Mouse (Mus musculus) embryonic facial prominence, embryonic 11.5 days (tissue): ENCODE measurements around the gene Arhgap27. TPM values are rescaled to one million over a fixed set of nuclear protein-coding genes. Genes with fewer than 3 reads are reported as not detected.

Experiments used
- ATAC-seq: fragments of 200-750 bp; cut with Nextera tagmentation; replicated peaks from 2 replicates; pipeline ENCODE4 v1.8.0; 2017; ENCODE audit warnings: low read depth; ENCODE audit not compliant: insufficient number of reproducible peaks, low FRiP score, low TSS enrichment
- DNase-seq: peaks from one replicate; pipeline ENCODE4 v3.0.0-alpha.2; 2015; ENCODE audit warnings: low spot score
- H3K27ac ChIP-seq: fragments of 300-500 bp; sonication (generic); replicated peaks from 2 replicates; pipeline ENCODE4 v1.5.1; 2014; ENCODE audit warnings: mild to moderate bottlenecking, low read depth, low read length, control low read depth
- H3K27me3 ChIP-seq: fragments of 300-500 bp; sonication (generic); 2 replicates; pipeline ENCODE4 v1.6.1; 2014; ENCODE audit warnings: mild to moderate bottlenecking, low read length, moderate library complexity, mixed read lengths; ENCODE audit not compliant: control insufficient read depth, insufficient read depth
- H3K36me3 ChIP-seq: fragments of 300-500 bp; sonication (generic); replicated peaks from 2 replicates; pipeline ENCODE4 v1.6.1; 2014; ENCODE audit warnings: low read depth, mild to moderate bottlenecking, low read length, moderate library complexity, mixed read lengths; ENCODE audit not compliant: control insufficient read depth, insufficient read depth
- H3K4me1 ChIP-seq: fragments of 300-500 bp; sonication (generic); 2 replicates; pipeline ENCODE4 v1.6.1; 2014; ENCODE audit warnings: low read length, mixed read lengths; ENCODE audit not compliant: control insufficient read depth, insufficient read depth
- H3K4me2 ChIP-seq: fragments of 300-500 bp; sonication (generic); 2 replicates; pipeline ENCODE4 v1.6.1; 2014; ENCODE audit warnings: low read depth, mild to moderate bottlenecking, control low read depth, low read length, moderate library complexity
- H3K4me3 ChIP-seq: fragments of 300-500 bp; sonication (generic); 2 replicates; pipeline ENCODE4 v1.5.1; 2014; ENCODE audit warnings: low read depth, low read length, control low read depth
- H3K9ac ChIP-seq: fragments of 300-500 bp; sonication (generic); replicated peaks from 2 replicates; pipeline ENCODE4 v1.6.1; 2014; ENCODE audit warnings: mild to moderate bottlenecking, control low read depth, low read length
- H3K9me3 ChIP-seq: fragments of 300-500 bp; sonication (generic); replicated peaks from 2 replicates; pipeline ENCODE4 v1.6.1; 2016; ENCODE audit warnings: mild to moderate bottlenecking, low read length, inconsistent platforms, mixed read lengths; ENCODE audit not compliant: control insufficient read depth
- WGBS: fragments of 180-500 bp; shearing (Covaris S2); extraction: QIAGEN DNeasy Blood & Tissue Kit; methylation state at CpG from one replicate; pipeline ENCODE4 v1.1.7; 2014; 5-methylcytosine and 5-hydroxymethylcytosine counted together
- polyA plus RNA-seq: library from polyadenylated mRNA; unstranded; fragments of >200 nt; fragmentation: Nextera tagmentation; extraction: Ambion mirVana; gene quantifications from 2 replicates; pipeline ENCODE4 v1.2.1, GENCODE M21; 2014

Gene Arhgap27
- polyA plus RNA-seq, 1 experiment from 2014 or later: 2.9 TPM

DNA sequence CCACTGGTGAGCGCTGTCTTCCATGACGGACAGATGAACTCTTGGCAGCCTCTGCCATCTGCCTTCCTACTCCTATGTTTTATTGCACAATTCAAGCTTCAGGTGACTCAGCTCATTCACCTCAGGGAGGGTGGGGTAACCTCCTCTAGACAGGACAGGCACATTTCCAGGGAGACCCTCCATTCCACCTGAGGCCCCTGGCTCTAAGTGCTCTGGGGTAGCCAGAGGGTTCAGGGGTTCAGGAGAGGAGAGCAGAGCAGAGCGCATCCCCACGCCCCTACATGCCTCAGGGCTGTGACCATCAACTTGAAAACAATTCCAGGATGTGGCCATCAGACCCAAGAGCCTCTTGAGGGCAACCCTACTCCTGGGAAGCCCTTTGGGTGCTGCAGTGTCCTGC, 2.0 kb upstream of the Arhgap27 start:
- peaks cover 40% of the 10 kb centered on the region for H3K27me3 ChIP-seq
- H3K9me3 ChIP-seq: no peaks in the 10 kb centered on the region
- no peak overlapping the region for H3K4me3 ChIP-seq
- WGBS: 83% methylated on average over 4 of the region's 4 CpGs
- no peak overlapping the region for H3K4me2 ChIP-seq
- peaks cover 7% of the 10 kb centered on the region for H3K4me1 ChIP-seq
- no peak overlapping the region for H3K27ac ChIP-seq
- DNase-seq (no peak), ATAC-seq (no peak)
- H3K9ac ChIP-seq: no peak overlapping the region
- no peaks in the 10 kb centered on the region; the same call in 1 of the 2 replicates for H3K36me3 ChIP-seq

DNA sequence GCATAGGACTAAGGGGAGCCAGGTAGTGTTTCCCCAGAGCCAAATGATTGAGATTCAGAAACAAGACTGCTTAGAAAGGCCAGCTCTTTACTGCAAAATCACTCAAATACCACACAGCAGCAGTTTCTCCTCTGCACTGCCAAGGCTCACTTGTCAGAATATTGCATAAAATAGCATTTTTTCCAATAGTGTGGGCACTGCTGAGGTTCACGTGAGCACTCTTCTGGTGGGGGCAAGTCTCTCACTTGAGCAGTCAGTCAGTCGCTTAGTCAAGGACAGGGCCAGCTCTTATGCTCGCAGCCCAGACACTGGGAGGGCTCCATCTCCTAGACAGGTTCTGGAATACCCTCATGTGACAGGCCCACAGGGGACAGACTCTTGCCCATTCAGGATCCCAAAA, 1.5 kb upstream of the Arhgap27 start:
- Histone ChIP-seq H3K4me1 (peaks cover 9% of the 10 kb centered on the region), H3K36me3 (no peaks in the 10 kb centered on the region; the same call in 1 of the 2 replicates), H3K27me3 (peaks cover 44% of the 10 kb centered on the region), H3K27ac (no peak overlapping the region), H3K9me3 (no peaks in the 10 kb centered on the region), H3K9ac (no peak overlapping the region), H3K4me3 (no peak overlapping the region), H3K4me2 (no peak overlapping the region)
- DNase-seq: no peak
- WGBS: 82% methylated on average over 3 of the region's 3 CpGs
- ATAC-seq: no peak

DNA sequence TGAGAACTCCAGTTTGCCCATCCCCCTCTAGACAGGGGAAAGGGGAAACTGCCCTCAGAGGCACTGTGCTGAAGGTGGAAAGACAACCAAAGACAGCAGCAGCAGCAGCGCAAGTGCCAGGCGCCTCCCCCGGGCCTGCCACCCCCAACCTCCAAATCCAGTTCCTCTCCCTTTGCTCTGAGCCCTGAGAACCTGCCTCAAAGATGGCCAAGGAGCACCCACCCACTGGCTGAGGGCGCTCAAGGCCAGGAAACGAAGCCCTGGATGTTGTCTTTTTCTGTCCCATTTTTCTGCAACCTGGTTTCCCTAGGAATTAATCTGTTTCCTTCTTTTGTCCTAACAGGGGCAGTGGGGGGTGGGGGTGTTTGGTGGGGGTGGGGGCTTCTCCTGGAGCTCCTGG, 843 bp upstream of the Arhgap27 start:
- no peak for ATAC-seq
- H3K27me3 ChIP-seq: peaks cover 48% of the 10 kb centered on the region
- WGBS: 38% methylated on average over 5 of the region's 5 CpGs
- no peaks in the 10 kb centered on the region; the same call in 1 of the 2 replicates for H3K36me3 ChIP-seq
- H3K9ac ChIP-seq: no peak overlapping the region
- no peaks in the 10 kb centered on the region for H3K9me3 ChIP-seq
- no peak overlapping the region for H3K4me2 ChIP-seq
- H3K4me1 ChIP-seq: peaks cover 12% of the 10 kb centered on the region
- H3K4me3 ChIP-seq: no peak overlapping the region
- no peak for DNase-seq
- H3K27ac ChIP-seq: no peak overlapping the region

DNA sequence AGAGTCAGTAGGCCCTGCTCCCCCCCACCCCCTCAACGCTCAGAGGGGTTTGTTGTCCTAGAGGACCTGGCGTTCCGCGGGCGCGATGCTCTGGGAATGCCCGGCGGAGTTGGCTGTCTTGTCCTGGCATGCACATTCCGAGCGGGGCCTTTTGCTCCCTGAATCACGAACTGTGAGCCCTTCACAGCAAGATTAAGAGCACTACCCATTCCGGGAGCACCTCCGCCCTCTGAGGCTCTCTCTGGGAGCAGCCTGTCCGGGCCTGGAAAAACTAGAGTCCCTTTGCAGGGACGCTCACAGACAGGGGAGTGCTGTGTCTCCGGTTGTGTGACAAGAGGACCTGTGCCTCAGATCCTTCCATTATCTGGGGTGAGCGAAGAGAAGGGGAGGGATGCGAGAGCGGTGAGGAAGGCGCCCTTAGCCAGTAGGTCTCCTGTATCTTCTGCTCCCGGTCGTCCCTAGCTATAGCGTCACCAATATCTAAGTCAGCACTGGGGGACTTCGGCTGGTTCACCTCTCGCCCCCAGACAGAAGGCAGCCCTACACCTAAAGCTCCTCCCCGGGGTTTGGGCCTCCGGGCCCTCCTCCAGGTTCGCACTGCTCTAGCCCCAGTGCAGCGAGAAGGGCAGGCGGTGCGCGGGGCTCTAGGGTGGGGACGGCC, 841 bp downstream of the Arhgap27 start:
- H3K36me3 ChIP-seq: no peaks in the 10 kb centered on the region; the same call in 1 of the 2 replicates
- H3K4me3 ChIP-seq: peak overlapping the region; percentile 30
- peak overlapping the region; percentile 46 for H3K9ac ChIP-seq
- H3K27me3 ChIP-seq: peaks cover 50% of the 10 kb centered on the region
- H3K9me3 ChIP-seq: no peaks in the 10 kb centered on the region
- peaks cover 13% of the 10 kb centered on the region for H3K4me1 ChIP-seq
- peak overlapping the region; percentile 55 for H3K4me2 ChIP-seq
- under 1% methylated on average over 32 of the region's 33 CpGs for WGBS
- DNase-seq (peak; percentile 48), ATAC-seq (no peak)
- 0 out of 2 replicates have a peak overlapping the region, but pooled peaks have one; percentile 20 for H3K27ac ChIP-seq

DNA sequence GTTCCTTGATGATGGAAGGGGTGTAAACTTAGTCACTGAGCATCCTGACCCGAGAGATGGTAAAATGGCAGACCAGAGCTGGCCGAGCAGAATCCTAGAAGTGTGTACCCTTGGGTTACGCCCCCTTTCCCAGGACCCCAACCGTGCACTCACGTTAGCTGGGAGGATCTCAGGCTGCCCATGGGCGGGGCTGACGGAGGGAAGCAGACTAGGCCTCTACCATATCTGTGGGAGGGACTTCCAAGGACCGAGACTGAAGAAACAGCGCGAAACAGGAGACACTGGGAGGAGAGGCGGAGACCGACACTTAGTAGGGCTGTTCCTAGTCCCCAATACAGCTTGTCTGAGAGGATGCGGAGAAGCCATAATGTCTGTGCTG, 1.4 kb downstream of the Arhgap27 start:
- ATAC-seq (no peak), DNase-seq (peak; percentile 69)
- Histone ChIP-seq H3K4me3 (peak overlapping the region; percentile 30), H3K36me3 (no peaks in the 10 kb centered on the region; the same call in 1 of the 2 replicates), H3K4me2 (peak overlapping the region; percentile 55), H3K9me3 (no peaks in the 10 kb centered on the region), H3K27ac (no peak overlapping the region), H3K4me1 (peaks cover 13% of the 10 kb centered on the region), H3K27me3 (peaks cover 50% of the 10 kb centered on the region), H3K9ac (no peak overlapping the region)
- 3% methylated on average over 13 of the region's 13 CpGs for WGBS

DNA sequence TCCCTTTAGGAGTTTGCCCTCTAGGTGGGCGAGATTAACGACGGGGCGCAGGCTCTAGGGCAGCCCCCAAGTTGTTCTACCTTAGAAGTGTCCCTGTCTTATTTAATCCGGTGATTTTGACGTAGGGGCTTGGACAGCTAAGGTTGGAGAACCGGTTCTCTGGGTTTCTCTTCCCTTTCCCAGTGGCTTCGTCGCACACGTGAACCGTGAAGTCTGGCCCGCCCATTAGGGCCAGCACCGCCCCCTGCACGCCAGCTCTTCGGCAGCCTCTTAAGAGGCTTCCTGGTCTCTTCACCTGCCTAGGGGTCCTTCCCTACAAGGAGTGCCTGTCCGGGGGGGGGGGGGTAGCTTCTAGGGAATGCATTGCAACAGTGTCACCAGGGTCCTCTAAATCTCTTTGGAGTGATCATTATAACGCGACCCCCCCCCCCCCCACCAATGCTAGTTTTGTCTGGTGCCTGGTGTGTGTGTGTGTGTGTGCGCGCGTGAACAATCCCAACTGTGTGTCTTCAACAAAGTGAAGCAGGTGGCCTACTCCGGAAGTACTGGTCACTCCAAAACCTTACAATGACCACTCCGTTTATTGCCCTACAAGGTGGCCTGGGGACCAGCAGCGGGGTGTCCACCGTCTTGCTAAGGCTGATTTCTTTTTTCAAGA, 2.0 kb downstream of the Arhgap27 start:
- Histone ChIP-seq H3K9ac (no peak overlapping the region), H3K4me1 (peaks cover 13% of the 10 kb centered on the region), H3K4me3 (peak overlapping the region; percentile 10), H3K9me3 (no peaks in the 10 kb centered on the region), H3K27me3 (peaks cover 50% of the 10 kb centered on the region), H3K27ac (no peak overlapping the region), H3K36me3 (no peaks in the 10 kb centered on the region; the same call in 1 of the 2 replicates), H3K4me2 (no peak overlapping the region; the same call in 1 of the 2 replicates)
- ATAC-seq (0 out of 2 replicates have a peak, but pooled peaks have one; percentile 2), DNase-seq (peak; percentile 71)
- 2% methylated on average over 25 of the region's 25 CpGs for WGBS

DNA sequence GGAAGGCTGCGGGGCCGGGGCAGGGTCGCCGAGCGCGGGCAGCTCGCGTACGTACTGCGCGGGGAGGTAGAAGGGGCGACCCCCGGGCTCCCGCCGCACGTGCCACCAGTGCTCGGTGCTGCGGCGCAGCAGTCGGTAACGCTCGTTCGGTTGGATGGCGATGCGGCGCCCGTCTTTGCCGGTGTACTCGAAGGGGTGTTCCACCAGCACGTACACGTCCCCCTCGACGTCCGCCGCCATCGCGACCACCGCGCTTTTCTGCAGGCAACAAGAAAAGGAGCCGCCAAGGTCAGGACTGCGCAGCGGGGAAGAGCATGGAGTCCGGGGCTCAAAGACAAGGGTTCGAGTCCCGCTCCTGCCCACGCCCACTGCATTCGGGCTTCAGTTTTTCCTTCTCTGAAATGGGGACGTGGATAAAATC, 2.8 kb downstream of the Arhgap27 start:
- 2% methylated on average over 46 of the region's 48 CpGs for WGBS
- ATAC-seq (no peak), DNase-seq (peak; percentile 27)
- Histone ChIP-seq H3K9me3 (no peaks in the 10 kb centered on the region), H3K4me3 (peak overlapping the region; percentile 53), H3K27me3 (peaks cover 52% of the 10 kb centered on the region), H3K4me2 (peak overlapping the region; percentile 90), H3K27ac (0 out of 2 replicates have a peak overlapping the region, but pooled peaks have one; percentile 35), H3K36me3 (no peaks in the 10 kb centered on the region), H3K9ac (peak overlapping the region; percentile 56), H3K4me1 (peaks cover 13% of the 10 kb centered on the region)
